Mouse (Mus musculus) midbrain, embryonic 16.5 days (tissue): ENCODE measurements around the gene Thoc5. TPM values are rescaled to one million over a fixed set of nuclear protein-coding genes. Genes with fewer than 3 reads are reported as not detected.

Experiments used
- ATAC-seq: fragments of 200-750 bp; cut with Nextera tagmentation; 2 replicates; pipeline ENCODE4 v1.8.0; 2017; ENCODE audit warnings: moderate TSS enrichment
- H3K27ac ChIP-seq: fragments of 300-500 bp; sonication (generic); 2 replicates; pipeline ENCODE4 v1.5.1; 2014; ENCODE audit warnings: mild to moderate bottlenecking, low read length, mixed read lengths
- H3K27me3 ChIP-seq: fragments of 300-500 bp; sonication (generic); 2 replicates; pipeline ENCODE4 v1.6.1; 2014; ENCODE audit warnings: low read depth, low read length, mixed read lengths; ENCODE audit not compliant: control insufficient read depth, insufficient read depth
- H3K36me3 ChIP-seq: fragments of 300-500 bp; sonication (generic); 2 replicates; pipeline ENCODE4 v1.6.1; 2014; ENCODE audit warnings: mild to moderate bottlenecking, low read length, moderate library complexity, mixed read lengths; ENCODE audit not compliant: control insufficient read depth, insufficient read depth
- H3K4me1 ChIP-seq: fragments of 300-500 bp; sonication (generic); 2 replicates; pipeline ENCODE4 v1.6.1; 2014; ENCODE audit warnings: mild to moderate bottlenecking, low read length, mixed read lengths; ENCODE audit not compliant: control insufficient read depth, insufficient read depth
- H3K4me2 ChIP-seq: fragments of 300-500 bp; sonication (generic); 2 replicates; pipeline ENCODE4 v1.6.1; 2014; ENCODE audit warnings: mild to moderate bottlenecking, low read length, mixed read lengths
- H3K4me3 ChIP-seq: fragments of 300-500 bp; sonication (generic); 2 replicates; pipeline ENCODE4 v1.5.1; 2014; ENCODE audit warnings: low read depth, mild to moderate bottlenecking, low read length, moderate library complexity, mixed read lengths
- H3K9ac ChIP-seq: fragments of 300-500 bp; sonication (generic); 2 replicates; pipeline ENCODE4 v1.6.1; 2014; ENCODE audit warnings: low read depth, low read length, mixed read lengths
- H3K9me3 ChIP-seq: fragments of 300-500 bp; sonication (generic); replicated peaks from 2 replicates; pipeline ENCODE4 v1.6.1; 2014; ENCODE audit warnings: mild to moderate bottlenecking, low read length, mixed read lengths; ENCODE audit not compliant: control insufficient read depth, poor library complexity, severe bottlenecking
- WGBS: fragments of 180-500 bp; shearing (Covaris S2); extraction: QIAGEN DNeasy Blood & Tissue Kit; methylation state at CpG from one replicate; pipeline ENCODE4 v1.1.7; 2014; 5-methylcytosine and 5-hydroxymethylcytosine counted together
- polyA plus RNA-seq: library from polyadenylated mRNA; unstranded; fragments of >200 nt; fragmentation: Nextera tagmentation; extraction: Ambion mirVana; gene quantifications from 2 replicates; pipeline ENCODE4 v1.2.1, GENCODE M21; 2015

The Thoc5 gene
- polyA plus RNA-seq, 1 experiment from 2014 or later, result 57.9 TPM

DNA sequence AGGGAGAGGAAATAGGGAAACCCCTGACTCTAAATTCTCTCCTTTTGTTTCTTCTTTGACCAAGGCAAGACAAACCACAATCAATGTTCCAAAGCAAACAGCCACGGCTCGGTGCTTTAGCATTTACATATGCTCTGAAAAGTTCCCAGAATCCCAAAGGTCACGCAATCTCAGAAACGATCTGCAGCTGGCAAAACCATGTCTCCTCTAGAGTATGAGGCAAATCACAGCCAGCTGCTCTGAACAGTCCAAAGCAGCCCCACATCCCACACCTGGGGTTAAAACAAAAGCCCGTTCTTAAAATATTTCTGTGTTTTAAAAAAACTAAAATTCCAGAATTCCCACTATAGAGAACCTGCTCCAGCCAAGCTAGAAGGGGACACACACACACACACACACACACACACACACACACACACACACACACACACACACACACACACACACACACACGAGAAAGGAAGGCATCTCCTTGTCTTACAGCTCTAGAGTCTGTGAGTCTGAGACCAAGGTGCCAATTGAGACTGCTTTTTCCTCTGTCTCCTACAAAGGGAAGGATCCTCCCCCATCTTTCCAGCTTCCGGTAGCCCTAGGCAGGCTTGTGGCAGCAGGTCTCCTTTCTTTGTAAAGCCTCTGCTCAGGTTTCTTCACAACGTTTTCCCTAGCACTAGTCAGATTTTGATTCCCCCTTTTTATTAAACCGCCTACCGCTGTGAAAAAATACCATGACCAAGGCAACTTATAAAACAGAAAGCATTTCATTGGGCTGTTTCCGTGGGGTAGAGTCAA is 33.1 kb upstream of the Thoc5 start:
- no peaks in the 10 kb centered on the region for H3K9me3 ChIP-seq
- H3K9ac ChIP-seq, result no peak overlapping the region
- no peaks in the 10 kb centered on the region for H3K36me3 ChIP-seq
- 50% methylated on average over 11 of the region's 11 CpGs for WGBS
- no peaks in the 10 kb centered on the region for H3K27me3 ChIP-seq
- H3K4me2 ChIP-seq, result no peak overlapping the region
- H3K4me1 ChIP-seq, result no peaks in the 10 kb centered on the region
- H3K4me3 ChIP-seq, result no peak overlapping the region
- ATAC-seq, result no peak
- no peak overlapping the region for H3K27ac ChIP-seq

DNA sequence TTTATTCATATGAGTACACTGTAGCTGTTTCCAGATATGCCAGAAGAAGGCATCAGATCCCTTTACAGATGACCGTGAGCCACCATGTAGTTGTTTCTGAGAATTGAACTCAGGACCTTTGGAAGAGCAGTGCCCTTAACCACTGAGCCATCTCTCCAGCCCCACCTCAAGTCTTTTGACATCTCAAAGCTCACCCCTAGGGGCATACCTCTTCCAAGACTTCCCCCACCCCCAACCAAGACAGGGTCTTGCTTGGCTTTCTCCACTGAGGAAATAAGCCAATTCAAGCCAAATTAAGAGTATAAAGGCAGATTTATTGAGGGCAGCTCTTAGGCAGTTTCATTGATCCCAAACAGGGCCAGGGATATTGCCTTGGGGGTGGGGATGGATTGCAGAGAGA is 32.4 kb upstream of the Thoc5 start:
- Histone ChIP-seq H3K9ac (no peak overlapping the region), H3K4me2 (no peak overlapping the region), H3K36me3 (no peaks in the 10 kb centered on the region), H3K4me1 (no peaks in the 10 kb centered on the region), H3K4me3 (no peak overlapping the region), H3K27me3 (no peaks in the 10 kb centered on the region), H3K9me3 (no peaks in the 10 kb centered on the region), H3K27ac (no peak overlapping the region)
- WGBS, result 91% methylated on average over 1 of the region's 1 CpGs
- ATAC-seq, result no peak

GRCm38 (mm10) chr11:4865645-4866251 is 29.4 kb upstream of the Thoc5 start:
- Histone ChIP-seq H3K9ac (no peak overlapping the region), H3K4me3 (no peak overlapping the region), H3K27ac (no peak overlapping the region), H3K36me3 (no peaks in the 10 kb centered on the region), H3K4me1 (no peaks in the 10 kb centered on the region), H3K4me2 (no peak overlapping the region), H3K9me3 (no peaks in the 10 kb centered on the region), H3K27me3 (no peaks in the 10 kb centered on the region)
- ATAC-seq, result no peak
- WGBS, result 35% methylated on average over 10 of the region's 10 CpGs

DNA sequence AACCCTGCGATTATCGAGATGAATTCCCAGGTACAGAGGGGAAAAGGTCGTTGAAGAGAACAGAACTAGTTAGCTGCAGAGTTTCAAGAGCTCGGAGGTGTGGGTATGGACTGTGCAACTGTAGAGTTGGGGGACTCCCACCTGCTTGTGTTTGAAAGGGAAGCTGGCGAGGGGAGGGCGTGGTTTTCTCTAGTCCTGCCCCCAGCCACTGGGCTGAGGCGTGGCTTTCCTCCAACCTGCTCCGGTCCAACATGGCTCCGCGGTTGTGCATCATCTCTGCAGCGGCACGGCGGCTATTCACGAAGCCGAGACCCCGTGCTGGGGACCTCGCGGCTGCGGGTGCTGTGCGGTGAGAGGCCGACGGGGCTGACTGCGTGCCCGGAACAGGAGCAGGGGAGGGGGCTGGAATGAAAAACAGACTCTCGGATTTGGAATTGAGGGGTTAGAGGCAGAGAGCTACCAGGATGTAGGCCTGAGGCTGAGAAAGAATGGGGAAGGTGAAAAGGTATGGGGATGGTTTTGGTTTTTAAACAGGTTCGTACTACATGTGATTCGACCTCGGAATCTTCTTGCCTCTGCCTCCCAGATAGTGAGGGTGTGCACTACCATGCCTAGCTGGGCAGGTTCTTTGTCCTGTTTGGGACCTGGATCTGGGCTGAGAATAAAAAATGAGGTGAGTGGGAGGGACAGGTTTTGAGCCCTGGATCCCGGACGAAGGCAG is 21.2 kb upstream of the Thoc5 start, which contains the start of gene Nipsnap1:
Gene Nipsnap1, plus strand, starts transcription at position 197 of the 721 bp plus-strand sequence.
- no peaks in the 10 kb centered on the region for H3K27me3 ChIP-seq
- peaks cover 11% of the 10 kb centered on the region for H3K4me1 ChIP-seq
- 0 out of 2 replicates have a peak, but pooled peaks cover 2% of the 10 kb centered on the region for H3K36me3 ChIP-seq
- no peaks in the 10 kb centered on the region for H3K9me3 ChIP-seq
- WGBS, result under 1% methylated on average over 30 of the region's 30 CpGs
- H3K4me3 ChIP-seq, result peak within 1 kb of the TSS; percentile 91
- H3K9ac ChIP-seq, result peak within 1 kb of the TSS; percentile 94
- ATAC-seq, result peak; percentile 94
- H3K4me2 ChIP-seq, result peak within 1 kb of the TSS; percentile 88
- peak within 1 kb of the TSS; percentile 87 for H3K27ac ChIP-seq

DNA sequence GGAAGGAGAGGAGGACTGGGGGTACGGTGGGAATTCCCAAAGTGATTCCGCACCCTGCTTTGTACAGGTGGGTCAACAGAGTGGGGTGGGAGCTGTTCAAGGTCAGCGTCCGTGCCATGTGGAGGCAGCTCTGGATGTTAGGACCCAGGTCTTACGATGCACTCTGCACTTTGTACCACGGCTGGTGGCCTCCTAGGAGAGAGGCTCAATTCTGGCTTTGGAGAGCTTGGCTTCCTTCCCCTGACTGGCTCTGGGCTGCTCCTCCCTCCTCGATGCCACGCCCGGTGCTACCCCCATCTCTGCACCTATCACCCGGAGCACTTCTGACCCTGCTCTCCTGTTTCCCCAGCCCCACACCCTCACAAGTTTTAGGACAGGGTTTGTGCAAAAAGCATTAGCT is 20.6 kb upstream of the Thoc5 start:
- Histone ChIP-seq H3K4me3 (peak overlapping the region; percentile 91), H3K36me3 (0 out of 2 replicates have a peak, but pooled peaks cover 2% of the 10 kb centered on the region), H3K9me3 (no peaks in the 10 kb centered on the region), H3K27ac (peak overlapping the region; percentile 87), H3K9ac (peak overlapping the region; percentile 94), H3K27me3 (no peaks in the 10 kb centered on the region), H3K4me2 (peak overlapping the region; percentile 88), H3K4me1 (peaks cover 11% of the 10 kb centered on the region)
- peak; percentile 50 for ATAC-seq
- WGBS, result 4% methylated on average over 10 of the region's 10 CpGs

DNA sequence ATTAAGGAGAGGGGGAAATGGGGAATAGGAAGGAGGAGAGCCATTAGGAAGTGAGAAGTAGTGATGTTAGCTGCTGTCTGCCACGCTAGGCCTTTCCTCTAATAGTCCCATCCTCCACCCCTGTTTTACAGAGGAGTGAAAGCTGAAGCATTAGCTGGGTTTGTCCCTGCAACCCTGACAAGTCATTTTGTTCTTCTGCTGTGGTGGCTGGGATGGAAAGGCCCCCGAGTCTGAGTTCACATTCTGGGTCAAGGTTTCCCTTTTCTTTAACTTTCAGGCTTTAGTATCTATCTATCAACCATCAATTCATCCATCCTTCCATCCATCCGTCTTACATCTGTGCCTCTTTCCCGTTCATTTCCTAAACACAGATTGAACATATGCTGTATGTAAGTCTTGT is 14.0 kb upstream of the Thoc5 start:
- no peaks in the 10 kb centered on the region for H3K4me1 ChIP-seq
- no peak overlapping the region for H3K9ac ChIP-seq
- 86% methylated on average over 4 of the region's 4 CpGs for WGBS
- H3K36me3 ChIP-seq, result peaks cover 12% of the 10 kb centered on the region; the same call in 1 of the 2 replicates
- H3K9me3 ChIP-seq, result no peaks in the 10 kb centered on the region
- H3K4me2 ChIP-seq, result no peak overlapping the region
- no peak for ATAC-seq
- no peak overlapping the region for H3K4me3 ChIP-seq
- no peaks in the 10 kb centered on the region for H3K27me3 ChIP-seq
- no peak overlapping the region for H3K27ac ChIP-seq

DNA sequence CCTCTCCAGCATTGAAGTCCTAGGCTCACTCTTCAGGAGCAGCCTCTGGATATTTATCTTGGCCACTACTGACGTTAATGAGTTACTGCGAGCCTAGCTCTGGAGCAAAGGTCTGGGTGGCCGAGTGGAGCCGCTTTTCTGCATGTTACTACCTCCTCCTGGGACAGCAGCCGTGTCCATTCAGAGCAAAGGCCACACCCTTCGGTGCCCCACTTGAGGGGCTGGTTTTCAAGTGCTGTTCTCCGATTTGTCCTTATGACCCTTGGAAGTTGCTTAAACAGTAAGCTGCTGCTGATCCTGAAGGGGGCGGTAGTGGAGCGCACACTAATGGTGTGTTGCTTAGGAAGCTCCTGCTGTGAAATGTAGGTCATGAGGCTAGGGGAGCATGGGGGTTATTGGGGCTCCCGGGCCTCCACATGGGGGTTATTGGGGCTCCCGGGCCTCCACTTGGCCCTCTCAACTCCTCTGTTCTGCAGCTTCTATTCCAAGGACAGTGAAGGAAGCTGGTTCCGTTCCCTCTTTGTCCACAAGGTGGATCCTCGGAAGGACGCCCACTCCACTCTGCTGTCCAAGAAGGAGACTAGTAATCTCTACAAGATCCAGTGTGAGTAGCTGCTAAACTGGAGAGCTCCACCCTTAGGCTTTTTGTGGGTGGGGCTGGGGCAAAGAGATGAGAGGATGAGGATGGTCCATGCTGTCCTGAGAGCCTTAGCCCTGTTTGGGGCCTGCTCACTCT is 12.1 kb upstream of the Thoc5 start:
- no peak overlapping the region for H3K4me3 ChIP-seq
- no peak overlapping the region for H3K9ac ChIP-seq
- no peaks in the 10 kb centered on the region for H3K4me1 ChIP-seq
- 59% methylated on average over 14 of the region's 14 CpGs for WGBS
- peaks cover 17% of the 10 kb centered on the region for H3K36me3 ChIP-seq
- no peak for ATAC-seq
- H3K27ac ChIP-seq, result no peak overlapping the region
- no peaks in the 10 kb centered on the region for H3K27me3 ChIP-seq
- no peaks in the 10 kb centered on the region for H3K9me3 ChIP-seq
- no peak overlapping the region for H3K4me2 ChIP-seq

DNA sequence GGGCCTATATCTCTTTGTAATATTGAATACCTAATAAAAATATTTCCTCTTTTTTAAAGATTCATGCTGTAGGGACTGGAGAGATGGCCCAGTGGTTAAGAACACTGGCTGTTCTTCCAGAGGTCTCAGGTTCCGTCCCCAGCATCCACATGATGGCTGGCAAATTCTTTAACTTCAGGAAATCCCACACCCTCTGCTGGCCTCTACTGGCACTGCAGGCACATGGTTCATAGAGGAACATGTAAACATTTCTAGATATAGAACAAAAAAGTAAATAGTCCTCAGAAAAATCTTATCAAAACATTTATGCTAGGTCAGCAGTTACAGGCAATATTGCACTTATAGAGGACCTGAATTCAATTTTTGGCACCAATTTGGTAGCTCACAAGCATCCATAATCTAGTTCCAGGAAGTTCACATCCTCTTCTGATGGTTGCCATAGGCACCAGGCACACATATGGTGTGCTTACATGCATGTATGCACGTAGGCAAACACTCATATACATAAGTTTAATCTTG is 9.7 kb upstream of the Thoc5 start:
- 61% methylated on average over 2 of the region's 2 CpGs for WGBS
- ATAC-seq, result no peak
- H3K9ac ChIP-seq, result no peak overlapping the region

More for the DNA sequence above, 9.7 kb upstream of the Thoc5 start:
- Histone ChIP-seq H3K27ac (no peak overlapping the region), H3K9me3 (no peaks in the 10 kb centered on the region), H3K4me2 (no peak overlapping the region), H3K27me3 (no peaks in the 10 kb centered on the region), H3K36me3 (peaks cover 31% of the 10 kb centered on the region), H3K4me3 (no peak overlapping the region), H3K4me1 (no peaks in the 10 kb centered on the region)
